Mouse (Mus musculus) brain, embryonic 14.5 days (tissue): ENCODE results near the gene Fhdc1.

Experiments used
- CTCF ChIP-seq: fragments of 200-500 bp; IDR thresholded peaks from 2 replicates; pipeline ENCODE4 v1.5.1; 2012; ENCODE audit warnings: inconsistent platforms, mild to moderate bottlenecking, moderate library complexity, borderline replicate concordance; ENCODE audit not compliant: insufficient read depth, insufficient read length; ENCODE audit errors: extremely low read depth
- POLR2A ChIP-seq: fragments of 200-500 bp; IDR thresholded peaks from 2 replicates; pipeline ENCODE4 v1.6.1; 2012; ENCODE audit warnings: mild to moderate bottlenecking, inconsistent platforms, borderline replicate concordance; ENCODE audit not compliant: poor library complexity, insufficient read depth, insufficient read length, severe bottlenecking; ENCODE audit errors: extremely low read depth

GRCm38 (mm10) chr3:84431257-84431656 is 49.0 kb downstream of the Fhdc1 start:
- TF ChIP-seq CTCF (no peak), POLR2A (no peak)
